Mouse (Mus musculus): Measurements from ENCODE around the gene Gm6871. TPM values are rescaled to one million over a fixed set of nuclear protein-coding genes. Genes with fewer than 3 reads are reported as not detected.
"Not testable (repeated sequence)": the region's sequence is repeated elsewhere in the genome, so short reads cannot be mapped to it uniquely, and the experiment has no call there.

Gm6871 gene
- polyA plus RNA-seq (2016; fragmentation: Nextera tagmentation; extraction: Ambion mirVana): not detected in 2 replicates

GRCm38 (mm10) chr7:41573562-41573961 lies at the start of gene Gm6871:
Gene Gm6871, minus strand, starts transcription at chr7:41573662.
- not testable (repeated sequence) for H3K27me3 ChIP-seq; H3K4me1 ChIP-seq; H3K36me3 ChIP-seq; H3K4me3 ChIP-seq; H3K27ac ChIP-seq; H3K9ac ChIP-seq; H3K4me2 ChIP-seq (replicated peaks); ATAC-seq (ENCODE audit: low FRiP score)
- peaks cover 11% of the 10 kb centered on the region; the same call in 1 of the 2 replicates for H3K9me3 ChIP-seq (replicated peaks)
- 84% methylated on average over 6 of the region's 6 CpGs for WGBS

- H3K27me3 ChIP-seq; H3K9me3 ChIP-seq (replicated peaks); H3K4me1 ChIP-seq; ATAC-seq (ENCODE audit: low FRiP score); H3K4me2 ChIP-seq (replicated peaks); H3K27ac ChIP-seq; H3K4me3 ChIP-seq; H3K9ac ChIP-seq: not testable (repeated sequence)
- peaks cover 41% of the 10 kb centered on the region for H3K36me3 ChIP-seq
- 93% methylated on average over 1 of the region's 1 CpGs for WGBS
Observed at GRCm38 (mm10) chr7:41616241-41616640, 42.8 kb upstream of the Gm6871 start.

GRCm38 (mm10) chr7:41611654-41612053 lies 38.2 kb upstream of the Gm6871 start:
- no peak for ATAC-seq (ENCODE audit: low FRiP score)
- Histone ChIP-seq H3K4me3 (no peak overlapping the region), H3K9me3 (replicated peaks) (no peaks in the 10 kb centered on the region; the same call in 1 of the 2 replicates), H3K9ac (no peak overlapping the region), H3K27ac (no peak overlapping the region), H3K4me2 (replicated peaks) (no peak overlapping the region), H3K36me3 (peaks cover 37% of the 10 kb centered on the region), H3K27me3 (no peaks in the 10 kb centered on the region), H3K4me1 (no peaks in the 10 kb centered on the region)
- WGBS: 80% methylated on average over 3 of the region's 3 CpGs

GRCm38 (mm10) chr7:41599932-41600548 lies 26.6 kb upstream of the Gm6871 start:
- ATAC-seq (ENCODE audit: low FRiP score): no peak
- Histone ChIP-seq H3K9ac (peak overlapping the region; percentile 71), H3K4me2 (replicated peaks) (peak overlapping the region; percentile 74), H3K36me3 (0 out of 2 replicates have a peak, but pooled peaks cover 4% of the 10 kb centered on the region), H3K4me1 (peaks cover 6% of the 10 kb centered on the region), H3K9me3 (replicated peaks) (no peaks in the 10 kb centered on the region), H3K4me3 (peak overlapping the region; percentile 58), H3K27me3 (no peaks in the 10 kb centered on the region), H3K27ac (no peak overlapping the region)
- WGBS: 15% methylated on average over 3 of the region's 3 CpGs

GRCm38 (mm10) chr7:41599034-41599813 lies 25.8 kb upstream of the Gm6871 start, which contains the start of gene 2610021A01Rik:
Gene 2610021A01Rik, plus strand, starts transcription at chr7:41599230.
- peak within 1 kb of the TSS; percentile 58 for H3K4me3 ChIP-seq
- 0 out of 2 replicates have a peak, but pooled peaks cover 2% of the 10 kb centered on the region for H3K36me3 ChIP-seq
- ATAC-seq (ENCODE audit: low FRiP score): peak; percentile 98
- no peaks in the 10 kb centered on the region for H3K27me3 ChIP-seq
- no peaks in the 10 kb centered on the region for H3K9me3 ChIP-seq (replicated peaks)
- WGBS: under 1% methylated on average over 41 of the region's 41 CpGs
- no peak within 1 kb of the TSS for H3K27ac ChIP-seq
- peaks cover 6% of the 10 kb centered on the region for H3K4me1 ChIP-seq
- peak within 1 kb of the TSS; percentile 74 for H3K4me2 ChIP-seq (replicated peaks)
- H3K9ac ChIP-seq: peak within 1 kb of the TSS; percentile 71

GRCm38 (mm10) chr7:41598615-41599014 lies 25.2 kb upstream of the Gm6871 start:
- H3K27me3 ChIP-seq: no peaks in the 10 kb centered on the region
- H3K4me1 ChIP-seq: peaks cover 6% of the 10 kb centered on the region
- H3K36me3 ChIP-seq: 0 out of 2 replicates have a peak, but pooled peaks cover 2% of the 10 kb centered on the region
- H3K9ac ChIP-seq: peak overlapping the region; percentile 54; the same call in 1 of the 2 replicates
- H3K27ac ChIP-seq: no peak overlapping the region
- no peaks in the 10 kb centered on the region for H3K9me3 ChIP-seq (replicated peaks)
- H3K4me2 ChIP-seq (replicated peaks): peak overlapping the region; percentile 74
- H3K4me3 ChIP-seq: peak overlapping the region; percentile 58
- 51% methylated on average over 5 of the region's 5 CpGs for WGBS
- peak; percentile 31 for ATAC-seq (ENCODE audit: low FRiP score)

GRCm38 (mm10) chr7:41587831-41588230 lies 14.4 kb upstream of the Gm6871 start:
- not testable (repeated sequence) for H3K27ac ChIP-seq; H3K9ac ChIP-seq; H3K4me1 ChIP-seq; ATAC-seq (ENCODE audit: low FRiP score); H3K27me3 ChIP-seq; H3K9me3 ChIP-seq (replicated peaks); H3K4me2 ChIP-seq (replicated peaks); H3K4me3 ChIP-seq; H3K36me3 ChIP-seq

- H3K4me3 ChIP-seq: no peak overlapping the region
- H3K4me1 ChIP-seq: no peaks in the 10 kb centered on the region
- H3K27me3 ChIP-seq: no peaks in the 10 kb centered on the region
- no peak overlapping the region for H3K9ac ChIP-seq
- no peak overlapping the region for H3K27ac ChIP-seq
- no peaks in the 10 kb centered on the region for H3K36me3 ChIP-seq
- H3K9me3 ChIP-seq (replicated peaks): peaks cover 4% of the 10 kb centered on the region; the same call in 1 of the 2 replicates
- ATAC-seq (ENCODE audit: low FRiP score): no peak
- no peak overlapping the region for H3K4me2 ChIP-seq (replicated peaks)
Observed at GRCm38 (mm10) chr7:41582028-41582427, 8.6 kb upstream of the Gm6871 start.

- Histone ChIP-seq H3K9me3 (replicated peaks) (peaks cover 2% of the 10 kb centered on the region; the same call in 1 of the 2 replicates), H3K9ac (no peak overlapping the region), H3K4me3 (no peak overlapping the region), H3K4me2 (replicated peaks) (no peak overlapping the region), H3K4me1 (no peaks in the 10 kb centered on the region), H3K27ac (no peak overlapping the region), H3K36me3 (no peaks in the 10 kb centered on the region), H3K27me3 (no peaks in the 10 kb centered on the region)
- WGBS: 94% methylated on average over 2 of the region's 2 CpGs
- no peak for ATAC-seq (ENCODE audit: low FRiP score)
Observed at GRCm38 (mm10) chr7:41577956-41578355, 4.5 kb upstream of the Gm6871 start.

GRCm38 (mm10) chr7:41560681-41561080 lies 12.8 kb downstream of the Gm6871 start:
- Histone ChIP-seq H3K4me1 (no peaks in the 10 kb centered on the region), H3K9ac (no peak overlapping the region), H3K9me3 (replicated peaks) (peaks cover 20% of the 10 kb centered on the region), H3K36me3 (no peaks in the 10 kb centered on the region), H3K4me3 (no peak overlapping the region), H3K4me2 (replicated peaks) (no peak overlapping the region), H3K27ac (no peak overlapping the region), H3K27me3 (no peaks in the 10 kb centered on the region)
- WGBS: 74% methylated on average over 8 of the region's 8 CpGs
- ATAC-seq (ENCODE audit: low FRiP score): no peak

- no peak for ATAC-seq (ENCODE audit: low FRiP score)
- Histone ChIP-seq H3K27ac (no peak overlapping the region), H3K9ac (no peak overlapping the region), H3K4me3 (no peak overlapping the region), H3K9me3 (replicated peaks) (peaks cover 3% of the 10 kb centered on the region; the same call in 1 of the 2 replicates), H3K36me3 (no peaks in the 10 kb centered on the region), H3K4me2 (replicated peaks) (no peak overlapping the region), H3K27me3 (no peaks in the 10 kb centered on the region), H3K4me1 (no peaks in the 10 kb centered on the region)
- 83% methylated on average over 3 of the region's 3 CpGs for WGBS
Observed at GRCm38 (mm10) chr7:41512672-41513071, 60.8 kb downstream of the Gm6871 start.

GRCm38 (mm10) chr7:41512207-41512606 lies 61.3 kb downstream of the Gm6871 start:
- Histone ChIP-seq H3K4me3 (no peak overlapping the region), H3K9me3 (replicated peaks) (peaks cover 6% of the 10 kb centered on the region; the same call in 1 of the 2 replicates), H3K4me1 (no peaks in the 10 kb centered on the region), H3K36me3 (no peaks in the 10 kb centered on the region), H3K9ac (no peak overlapping the region), H3K27ac (no peak overlapping the region), H3K4me2 (replicated peaks) (no peak overlapping the region), H3K27me3 (no peaks in the 10 kb centered on the region)
- ATAC-seq (ENCODE audit: low FRiP score): no peak
- 19% methylated on average over 1 of the region's 1 CpGs for WGBS

All from hindbrain, embryonic 12.5 days (tissue).